Mouse (Mus musculus) lung, embryonic 15.5 days (tissue): ENCODE results near the gene Fhdc1. TPM values are rescaled to one million over a fixed set of nuclear protein-coding genes. Genes with fewer than 3 reads are reported as not detected.

Experiments used
- ATAC-seq: fragments of 200-750 bp; cut with Nextera tagmentation; 2 replicates; pipeline ENCODE4 v1.8.0; 2017; ENCODE audit warnings: moderate number of reproducible peaks, borderline replicate concordance; ENCODE audit not compliant: low FRiP score, low TSS enrichment; ENCODE audit errors: extremely low read depth
- H3K27ac ChIP-seq: fragments of 300-500 bp; sonication (generic); 2 replicates; pipeline ENCODE4 v1.5.1; 2015; ENCODE audit warnings: moderate library complexity, mild to moderate bottlenecking, inconsistent platforms
- H3K27me3 ChIP-seq: fragments of 300-500 bp; sonication (generic); 2 replicates; pipeline ENCODE4 v1.6.1; 2015; ENCODE audit warnings: inconsistent platforms
- H3K36me3 ChIP-seq: fragments of 300-500 bp; sonication (generic); 2 replicates; pipeline ENCODE4 v1.6.1; 2015; ENCODE audit warnings: inconsistent platforms
- H3K4me1 ChIP-seq: fragments of 300-500 bp; sonication (generic); 2 replicates; pipeline ENCODE4 v1.6.1; 2015; ENCODE audit warnings: inconsistent platforms
- H3K4me2 ChIP-seq: fragments of 300-500 bp; sonication (generic); 2 replicates; pipeline ENCODE4 v1.6.1; 2015; ENCODE audit warnings: inconsistent platforms, mild to moderate bottlenecking, moderate library complexity
- H3K4me3 ChIP-seq: fragments of 300-500 bp; sonication (generic); 2 replicates; pipeline ENCODE4 v1.5.1; 2015; ENCODE audit warnings: mild to moderate bottlenecking, inconsistent platforms
- H3K9ac ChIP-seq: fragments of 300-500 bp; sonication (generic); 2 replicates; pipeline ENCODE4 v1.6.1; 2015; ENCODE audit warnings: inconsistent platforms
- H3K9me3 ChIP-seq: fragments of 300-500 bp; sonication (generic); 2 replicates; pipeline ENCODE4 v1.6.1; 2016; ENCODE audit warnings: inconsistent platforms
- WGBS: fragments of 180-500 bp; shearing (Covaris S2); methylation state at CpG from one replicate; pipeline ENCODE4 v1.1.7; 2015; 5-methylcytosine and 5-hydroxymethylcytosine counted together
- polyA plus RNA-seq: library from polyadenylated mRNA; unstranded; fragments of >200 nt; fragmentation: Nextera tagmentation; extraction: Ambion mirVana; gene quantifications from 2 replicates; pipeline ENCODE4 v1.2.1, GENCODE M21; 2015

The Fhdc1 gene
- polyA plus RNA-seq, 1 experiment from 2014 or later = 14.9 TPM

DNA sequence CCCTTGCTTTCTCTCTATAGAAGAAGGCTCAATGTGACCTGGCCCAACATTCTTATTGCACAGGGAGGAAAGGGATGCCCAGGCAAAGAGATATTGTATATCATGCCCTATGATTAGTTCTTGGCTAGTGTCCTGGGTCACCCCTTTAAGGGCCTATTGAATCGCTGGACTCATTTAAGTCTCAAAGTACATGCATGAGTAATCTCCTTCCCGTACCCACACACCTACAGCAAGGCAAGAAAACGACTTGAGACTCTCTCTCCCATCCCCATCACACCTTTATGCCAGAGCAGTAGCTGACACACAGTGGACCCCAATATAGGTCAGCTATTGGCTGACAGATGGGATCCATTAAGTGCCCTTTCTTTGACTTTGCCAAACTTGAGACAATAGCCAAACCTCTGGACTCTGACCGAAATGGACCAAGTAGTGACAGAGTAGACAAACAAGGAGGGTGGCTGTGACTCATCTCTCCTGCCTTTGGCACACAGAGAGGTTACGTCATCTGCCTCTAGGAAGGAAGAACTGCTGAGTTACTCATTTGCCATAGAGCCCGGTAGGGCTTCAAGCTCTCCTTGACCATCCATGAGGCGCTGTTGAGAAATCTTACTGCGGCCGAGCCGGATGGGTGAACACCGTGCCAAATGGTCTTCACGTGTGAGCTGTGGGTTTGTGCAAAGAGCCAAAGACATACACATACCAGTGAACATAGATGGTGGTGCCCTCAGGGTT lies 51.1 kb downstream of the Fhdc1 start:
- Histone ChIP-seq H3K36me3 (no peaks in the 10 kb centered on the region), H3K4me3 (no peak overlapping the region), H3K9me3 (no peaks in the 10 kb centered on the region), H3K27me3 (no peaks in the 10 kb centered on the region), H3K4me2 (no peak overlapping the region), H3K4me1 (peaks cover 19% of the 10 kb centered on the region), H3K27ac (no peak overlapping the region), H3K9ac (no peak overlapping the region)
- WGBS = 83% methylated on average over 12 of the region's 12 CpGs
- no peak for ATAC-seq

DNA sequence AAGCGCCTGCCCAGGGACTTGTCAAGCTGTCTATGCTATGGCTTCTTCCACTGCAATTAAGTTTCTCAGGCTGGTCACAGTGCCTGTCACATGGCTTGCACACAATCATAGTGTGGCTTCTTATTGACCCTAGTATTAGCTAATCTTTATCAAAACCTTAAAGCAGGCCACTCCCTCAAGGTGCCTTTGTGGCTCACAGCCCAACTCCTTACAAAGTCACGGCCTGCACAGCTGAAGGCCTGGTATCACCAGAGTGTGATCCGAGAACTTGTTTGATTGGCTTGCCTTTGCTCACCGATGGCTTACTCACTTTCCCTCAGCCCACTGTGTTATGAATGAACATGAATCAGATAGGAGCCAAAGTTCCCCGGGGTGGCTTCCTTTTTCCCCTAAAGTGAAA lies 52.5 kb downstream of the Fhdc1 start:
- Histone ChIP-seq H3K4me2 (no peak overlapping the region), H3K27me3 (no peaks in the 10 kb centered on the region), H3K9me3 (no peaks in the 10 kb centered on the region), H3K4me1 (peaks cover 19% of the 10 kb centered on the region), H3K4me3 (no peak overlapping the region), H3K27ac (no peak overlapping the region), H3K9ac (no peak overlapping the region), H3K36me3 (no peaks in the 10 kb centered on the region)
- no peak for ATAC-seq
- WGBS = 77% methylated on average over 5 of the region's 5 CpGs

DNA sequence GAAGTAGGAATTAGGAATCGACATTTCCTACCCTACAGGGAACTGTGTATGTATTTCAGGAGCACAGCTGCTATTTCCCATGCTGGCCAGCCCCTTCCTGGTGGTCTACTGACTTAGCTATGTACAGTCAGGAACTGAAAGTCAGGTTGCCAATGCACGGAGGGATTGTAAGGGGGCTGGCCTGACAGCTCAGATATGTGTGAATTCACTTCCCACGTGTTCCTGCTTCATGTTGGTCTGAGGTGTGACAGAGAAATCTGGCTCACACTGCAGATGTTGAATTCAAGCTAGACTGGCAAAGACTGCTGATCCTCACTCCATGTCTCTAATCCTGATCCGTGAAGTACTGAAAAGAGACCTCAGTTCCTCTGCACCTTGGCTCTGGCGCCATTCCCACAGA lies 57.9 kb downstream of the Fhdc1 start:
- H3K36me3 ChIP-seq = no peaks in the 10 kb centered on the region
- no peaks in the 10 kb centered on the region for H3K9me3 ChIP-seq
- no peaks in the 10 kb centered on the region for H3K27me3 ChIP-seq
- H3K4me1 ChIP-seq = no peaks in the 10 kb centered on the region
- no peak overlapping the region for H3K4me3 ChIP-seq
- no peak overlapping the region for H3K27ac ChIP-seq
- H3K4me2 ChIP-seq = no peak overlapping the region
- ATAC-seq = no peak
- 50% methylated on average over 5 of the region's 5 CpGs for WGBS
- H3K9ac ChIP-seq = no peak overlapping the region

DNA sequence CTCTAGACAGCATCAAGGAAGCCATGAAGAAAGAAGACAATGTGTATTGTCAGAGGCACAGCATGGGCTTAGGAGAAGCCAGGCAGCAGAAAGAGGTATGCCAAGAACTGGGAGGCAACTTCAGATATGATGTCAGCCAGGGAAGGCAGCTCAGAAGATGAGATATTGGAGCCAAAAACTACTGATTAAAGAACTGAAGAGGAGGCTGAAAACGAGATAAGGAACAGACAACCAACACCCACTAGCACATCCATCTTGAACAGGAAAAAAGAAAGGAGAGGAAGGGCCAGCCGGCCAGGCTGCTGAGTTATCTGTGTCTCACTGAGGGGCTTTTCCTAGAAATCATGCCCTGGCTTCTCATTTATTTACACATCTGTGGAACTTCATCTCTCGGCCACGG lies 66.4 kb downstream of the Fhdc1 start:
- Histone ChIP-seq H3K27me3 (no peaks in the 10 kb centered on the region), H3K4me2 (no peak overlapping the region), H3K9ac (no peak overlapping the region), H3K36me3 (no peaks in the 10 kb centered on the region), H3K4me1 (peaks cover 7% of the 10 kb centered on the region), H3K4me3 (no peak overlapping the region), H3K9me3 (no peaks in the 10 kb centered on the region), H3K27ac (no peak overlapping the region)
- ATAC-seq = no peak
- 42% methylated on average over 4 of the region's 4 CpGs for WGBS

DNA sequence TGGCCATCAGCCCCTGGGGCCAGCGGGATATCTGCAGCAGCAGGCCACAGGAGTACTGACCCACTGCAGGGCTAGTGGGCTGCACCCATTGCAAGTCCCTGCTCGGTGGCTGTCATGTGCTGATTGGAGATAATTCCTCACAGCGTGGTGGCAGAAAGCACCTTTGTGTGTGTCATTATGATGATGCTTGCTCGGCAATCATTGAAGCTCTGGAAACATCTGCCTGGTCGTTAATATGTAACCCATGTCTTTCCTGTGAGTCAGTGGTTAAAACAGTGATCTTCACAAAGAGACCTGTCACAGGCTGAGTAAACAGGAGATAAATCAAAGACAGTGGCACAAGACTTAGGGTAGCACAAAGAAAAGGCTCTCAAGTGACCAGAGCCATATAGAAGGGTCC lies 67.3 kb downstream of the Fhdc1 start:
- no peaks in the 10 kb centered on the region for H3K36me3 ChIP-seq
- no peaks in the 10 kb centered on the region for H3K9me3 ChIP-seq
- no peak overlapping the region for H3K27ac ChIP-seq
- H3K9ac ChIP-seq = no peak overlapping the region
- 42% methylated on average over 5 of the region's 5 CpGs for WGBS
- H3K4me1 ChIP-seq = peaks cover 12% of the 10 kb centered on the region
- no peak overlapping the region for H3K4me3 ChIP-seq
- H3K4me2 ChIP-seq = no peak overlapping the region
- no peaks in the 10 kb centered on the region for H3K27me3 ChIP-seq
- ATAC-seq = no peak

DNA sequence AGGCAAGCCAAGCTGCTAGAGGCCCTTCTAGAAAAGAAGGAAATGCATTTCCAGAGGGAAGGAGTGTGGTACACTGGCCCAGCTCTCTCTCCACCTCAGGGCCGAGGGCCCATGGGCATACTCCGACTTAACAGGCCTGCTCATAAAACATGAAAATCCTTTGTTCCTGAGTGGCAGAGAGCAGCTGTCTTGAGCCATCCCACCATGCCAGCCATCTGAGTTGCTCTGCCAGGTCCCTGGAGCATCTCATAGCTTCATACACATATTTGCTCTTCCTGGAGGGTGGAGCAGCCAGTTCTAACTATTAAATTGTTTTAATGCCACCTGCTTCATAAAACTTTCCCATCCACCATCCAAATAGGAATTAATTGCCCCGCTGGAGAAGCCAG lies 70.8 kb downstream of the Fhdc1 start:
- no peak for ATAC-seq
- peaks cover 12% of the 10 kb centered on the region for H3K4me1 ChIP-seq
- no peak overlapping the region for H3K4me3 ChIP-seq
- H3K27ac ChIP-seq = no peak overlapping the region
- no peak overlapping the region for H3K4me2 ChIP-seq
- no peak overlapping the region for H3K9ac ChIP-seq
- H3K27me3 ChIP-seq = no peaks in the 10 kb centered on the region
- no peaks in the 10 kb centered on the region for H3K36me3 ChIP-seq
- no peaks in the 10 kb centered on the region for H3K9me3 ChIP-seq
- WGBS = 56% methylated on average over 3 of the region's 3 CpGs

DNA sequence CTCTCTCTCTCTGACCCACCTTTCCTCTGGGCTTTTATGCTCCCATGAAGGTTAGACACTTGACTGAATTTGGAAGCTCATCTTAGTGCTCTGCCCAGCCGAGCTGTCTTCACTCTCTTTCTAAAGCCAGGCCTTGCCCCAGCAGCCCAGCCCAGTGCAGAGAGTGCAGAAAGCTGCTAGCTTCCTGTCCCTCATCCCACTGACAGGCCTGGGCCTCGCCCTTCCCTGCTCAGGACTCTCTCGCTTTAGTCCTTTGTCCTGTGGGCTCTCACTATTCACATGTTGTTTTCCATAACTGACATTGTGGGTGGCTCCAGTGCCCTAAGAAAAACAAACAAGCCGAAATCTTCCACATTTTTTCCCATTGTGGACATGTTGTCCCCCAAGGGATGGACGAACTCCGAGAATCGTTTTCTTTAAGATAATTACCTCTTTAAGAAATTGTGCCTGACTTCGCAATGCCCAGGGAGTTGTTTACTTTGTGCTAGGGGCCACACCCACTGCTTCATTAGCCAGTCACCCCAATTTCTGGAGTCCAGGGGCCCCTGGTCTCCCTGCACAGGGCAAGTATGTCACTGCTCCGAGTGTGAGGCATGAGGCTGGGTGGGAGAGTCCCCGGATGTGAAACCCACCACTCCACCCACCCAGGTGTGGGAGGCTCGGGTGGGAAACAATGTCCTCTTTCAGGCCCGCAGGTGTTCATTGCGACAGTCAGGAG lies 71.3 kb downstream of the Fhdc1 start:
- 47% methylated on average over 13 of the region's 13 CpGs for WGBS
- H3K9me3 ChIP-seq = no peaks in the 10 kb centered on the region
- no peak for ATAC-seq
- H3K4me1 ChIP-seq = peaks cover 12% of the 10 kb centered on the region
- no peak overlapping the region for H3K9ac ChIP-seq
- H3K27ac ChIP-seq = no peak overlapping the region
- H3K36me3 ChIP-seq = no peaks in the 10 kb centered on the region
- H3K4me2 ChIP-seq = no peak overlapping the region
- H3K4me3 ChIP-seq = no peak overlapping the region
- no peaks in the 10 kb centered on the region for H3K27me3 ChIP-seq

DNA sequence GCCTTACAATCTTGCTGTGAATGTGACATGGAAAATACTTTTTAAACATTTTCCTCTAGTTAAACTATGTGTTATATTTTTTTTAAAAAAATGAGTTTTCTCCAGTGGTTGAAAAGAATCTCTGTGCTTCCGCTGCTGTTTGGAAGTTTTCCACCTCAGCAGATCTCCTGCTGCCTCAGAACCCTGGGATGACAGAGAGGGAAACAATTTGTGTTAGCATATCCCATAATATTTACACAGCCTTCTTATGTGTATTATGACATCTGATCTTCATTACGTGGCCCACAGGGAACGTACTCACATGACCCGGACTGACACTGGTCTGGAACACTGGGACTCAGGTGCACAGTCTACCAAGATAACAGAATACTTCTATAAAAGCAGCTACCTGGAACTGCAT lies 74.7 kb downstream of the Fhdc1 start:
- Histone ChIP-seq H3K9ac (no peak overlapping the region), H3K9me3 (no peaks in the 10 kb centered on the region), H3K27ac (no peak overlapping the region), H3K4me1 (peaks cover 12% of the 10 kb centered on the region), H3K4me3 (no peak overlapping the region), H3K36me3 (no peaks in the 10 kb centered on the region), H3K4me2 (no peak overlapping the region), H3K27me3 (no peaks in the 10 kb centered on the region)
- ATAC-seq = no peak
- 62% methylated on average over 4 of the region's 4 CpGs for WGBS

DNA sequence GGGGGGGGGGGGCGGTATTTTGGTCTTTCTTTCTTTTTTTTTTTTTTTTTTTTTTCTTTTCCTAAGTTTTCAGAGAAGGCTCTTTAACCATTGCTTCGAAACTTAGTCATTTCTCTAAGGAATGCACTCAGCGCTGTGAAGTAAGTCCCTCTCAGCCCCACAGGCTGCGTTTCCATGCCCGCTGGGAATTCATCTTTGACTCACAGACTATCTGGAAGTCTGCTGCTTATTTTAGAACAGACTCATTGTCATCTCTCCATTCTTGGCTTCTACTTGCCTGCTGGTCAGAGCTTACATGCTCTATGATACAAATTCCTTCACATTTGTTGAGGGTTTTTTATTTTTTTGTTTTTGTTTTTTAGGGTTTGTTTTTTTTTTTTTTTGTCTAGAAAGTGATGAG lies 76.8 kb downstream of the Fhdc1 start:
- Histone ChIP-seq H3K27ac (no peak overlapping the region), H3K36me3 (no peaks in the 10 kb centered on the region), H3K27me3 (no peaks in the 10 kb centered on the region), H3K4me2 (no peak overlapping the region), H3K9ac (no peak overlapping the region), H3K4me1 (0 out of 2 replicates have a peak, but pooled peaks cover under 1% of the 10 kb centered on the region), H3K4me3 (no peak overlapping the region), H3K9me3 (no peaks in the 10 kb centered on the region)
- ATAC-seq = no peak
- 35% methylated on average over 5 of the region's 5 CpGs for WGBS

DNA sequence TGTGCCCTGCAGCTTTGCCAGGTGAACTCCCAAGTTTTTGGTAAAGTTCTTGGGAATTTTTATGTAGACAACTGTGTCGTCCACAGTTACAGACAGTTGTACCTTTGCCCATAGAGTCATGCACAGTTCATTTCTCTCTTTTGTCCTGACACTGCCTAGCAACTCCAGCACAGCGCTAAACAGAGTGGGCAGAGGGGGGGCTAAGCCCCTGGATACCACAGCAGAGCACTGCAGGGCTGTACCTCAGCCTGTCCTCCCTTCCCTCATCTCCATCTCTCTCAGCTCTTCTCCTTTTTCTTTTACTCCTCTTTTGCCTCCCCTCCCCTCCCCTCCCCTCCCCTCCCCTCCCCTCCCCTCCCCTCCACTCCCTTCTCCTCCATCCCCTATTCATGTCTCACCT lies 77.5 kb downstream of the Fhdc1 start:
- Histone ChIP-seq H3K9me3 (no peaks in the 10 kb centered on the region), H3K4me2 (no peak overlapping the region), H3K27ac (no peak overlapping the region), H3K36me3 (no peaks in the 10 kb centered on the region), H3K4me3 (no peak overlapping the region), H3K9ac (no peak overlapping the region), H3K4me1 (no peaks in the 10 kb centered on the region), H3K27me3 (no peaks in the 10 kb centered on the region)
- ATAC-seq = no peak
- WGBS = 39% methylated on average over 2 of the region's 2 CpGs

DNA sequence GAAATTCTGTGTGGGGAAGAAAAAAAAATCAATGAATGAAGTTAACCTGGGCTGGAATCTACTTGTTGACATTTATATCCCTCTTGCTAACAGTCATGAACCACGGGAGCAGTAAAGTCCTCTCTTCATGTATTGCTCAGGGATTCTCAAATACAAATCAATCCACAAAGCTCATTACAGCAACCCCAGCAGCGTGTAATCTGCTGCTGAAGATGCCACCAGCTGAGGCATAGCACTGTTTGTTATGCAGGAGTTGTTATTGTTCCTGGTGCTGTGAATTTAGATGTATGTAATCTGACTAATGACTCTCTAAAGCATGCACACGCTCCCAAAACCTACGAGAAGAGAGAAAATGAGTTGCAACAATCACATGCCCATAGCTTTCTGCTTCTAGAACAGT lies 82.3 kb downstream of the Fhdc1 start:
- Histone ChIP-seq H3K27me3 (no peaks in the 10 kb centered on the region), H3K36me3 (no peaks in the 10 kb centered on the region), H3K4me2 (no peak overlapping the region), H3K4me3 (no peak overlapping the region), H3K9ac (no peak overlapping the region), H3K9me3 (no peaks in the 10 kb centered on the region), H3K4me1 (no peaks in the 10 kb centered on the region), H3K27ac (no peak overlapping the region)
- ATAC-seq = no peak
- 64% methylated on average over 4 of the region's 4 CpGs for WGBS

DNA sequence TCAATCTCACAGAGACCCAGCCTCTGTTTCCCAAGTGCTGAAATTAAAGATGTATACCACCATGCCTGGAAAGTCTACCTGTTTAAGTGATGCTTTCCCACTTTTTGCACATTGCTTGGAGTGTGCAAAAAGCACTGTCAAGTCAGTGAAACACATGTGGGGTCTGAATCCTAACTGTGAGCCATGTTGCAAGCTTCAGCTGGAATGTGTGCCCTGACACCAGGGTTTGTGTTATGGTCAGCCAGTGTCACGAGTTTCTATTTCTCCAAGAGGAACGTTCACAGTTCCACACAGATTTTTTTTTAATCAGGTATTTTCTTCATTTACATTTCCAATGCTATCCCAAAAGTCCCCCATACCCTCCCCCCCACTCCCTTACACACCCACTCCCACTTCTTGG lies 84.0 kb downstream of the Fhdc1 start:
- no peak overlapping the region for H3K27ac ChIP-seq
- 43% methylated on average over 2 of the region's 2 CpGs for WGBS

More for the DNA sequence above, 84.0 kb downstream of the Fhdc1 start:
- H3K9me3 ChIP-seq = no peaks in the 10 kb centered on the region
- peak; percentile 53; the same call in 1 of the 2 replicates for ATAC-seq
- H3K4me1 ChIP-seq = no peaks in the 10 kb centered on the region
- no peak overlapping the region for H3K9ac ChIP-seq
- H3K27me3 ChIP-seq = no peaks in the 10 kb centered on the region
- H3K36me3 ChIP-seq = no peaks in the 10 kb centered on the region
- no peak overlapping the region for H3K4me3 ChIP-seq
- no peak overlapping the region for H3K4me2 ChIP-seq
